In the genomic region with DNA sequence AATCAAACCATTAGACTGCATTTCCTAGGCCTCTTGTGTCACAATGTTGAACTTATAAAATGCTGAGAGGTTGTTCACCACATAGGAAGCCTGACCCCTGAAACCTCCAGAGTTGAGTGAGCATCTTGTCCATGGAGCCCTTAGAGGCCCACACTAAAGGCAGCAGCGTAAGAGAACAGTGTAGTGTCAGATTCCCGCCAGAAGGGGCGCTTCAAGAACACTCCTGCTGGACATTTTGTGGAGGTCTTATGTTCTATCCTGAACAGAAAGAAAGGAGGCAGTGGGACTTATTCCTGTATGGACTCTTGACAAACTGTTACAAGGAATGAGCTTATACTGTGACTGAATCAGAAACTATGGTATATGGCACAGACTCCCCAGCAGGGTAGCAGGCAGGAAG, we compare ENCODE assay signal across 7 mouse cellular contexts. TPM values are rescaled to one million over a fixed set of nuclear protein-coding genes. Genes with fewer than 3 reads are reported as not detected.
DNase-seq lines count a peak whose midpoint lies in the region; ATAC-seq and TF ChIP-seq lines count a peak whose summit lies in the region.

No protein-coding gene starts in this region.

- no peaks in the 10 kb centered on the region for H3K27me3 ChIP-seq in kidney, embryonic 16.5 days (ENCODE audit: insufficient read depth, low read length)
- H3K27me3 ChIP-seq in ES-Bruce4 (ENCODE audit: control insufficient read depth, insufficient read depth, low read length, poor library complexity, severe bottlenecking) = no peaks in the 10 kb centered on the region
- no peaks in the 10 kb centered on the region for H3K27me3 ChIP-seq in neural tube, embryonic 11.5 days (ENCODE audit: control insufficient read depth, insufficient read depth, low read length)

- no peak overlapping the region for H3K4me2 ChIP-seq in kidney, embryonic 16.5 days (replicated peaks; ENCODE audit: low read depth, low read length)
- no peak overlapping the region for H3K4me2 ChIP-seq in neural tube, embryonic 11.5 days (ENCODE audit: low read depth)

- no peak overlapping the region for H3K4me3 ChIP-seq in kidney, embryonic 16.5 days (ENCODE audit: low read length)
- no peak overlapping the region for H3K4me3 ChIP-seq in ES-Bruce4 (ENCODE audit: low read depth, low read length)
- no peak overlapping the region for H3K4me3 ChIP-seq in neural tube, embryonic 11.5 days (ENCODE audit: low read depth, low read length)

- H3K4me1 ChIP-seq in kidney, embryonic 16.5 days (ENCODE audit: insufficient read depth, low read length) = no peaks in the 10 kb centered on the region
- no peaks in the 10 kb centered on the region for H3K4me1 ChIP-seq in ES-Bruce4 (ENCODE audit: control insufficient read depth, insufficient read depth, low read length)
- H3K4me1 ChIP-seq in neural tube, embryonic 11.5 days (ENCODE audit: control insufficient read depth, insufficient read depth, low read length) = no peaks in the 10 kb centered on the region

- TF ChIP-seq EP300 in ES-Bruce4 (IDR thresholded peaks at IDR 0.05; ENCODE audit: insufficient read depth, low read depth, low read length) = no peak

- WGBS in kidney, embryonic 16.5 days = 46% methylated on average over 3 of the region's 3 CpGs
- WGBS in neural tube, embryonic 11.5 days = 42% methylated on average over 3 of the region's 3 CpGs

- no peaks in the 10 kb centered on the region for H3K9me3 ChIP-seq in kidney, embryonic 16.5 days (ENCODE audit: low read length)
- H3K9me3 ChIP-seq in ES-Bruce4 (replicated peaks; ENCODE audit: control insufficient read depth, insufficient read depth, low read length, poor library complexity, severe bottlenecking) = no peaks in the 10 kb centered on the region
- H3K9me3 ChIP-seq in neural tube, embryonic 11.5 days (ENCODE audit: control insufficient read depth, low read length) = no peaks in the 10 kb centered on the region

- peak; percentile 38 for DNase-seq in kidney, adult 11 months
- DNase-seq in WW6 (ENCODE audit: low read depth, low spot score) = peak; percentile 61
- peak; percentile 69 for DNase-seq in heart, postnatal 4 days
- peak; percentile 53 for DNase-seq in neural tube, embryonic 11.5 days (ENCODE audit: low spot score)
- DNase-seq in right cerebral cortex, postnatal 14 days = no peak

- peak; percentile 40 for TF ChIP-seq CTCF in ES-Bruce4 (IDR thresholded peaks at IDR 0.05; ENCODE audit: low read depth, low read length)

- peaks cover 25% of the 10 kb centered on the region for H3K36me3 ChIP-seq in kidney, embryonic 16.5 days (ENCODE audit: insufficient read depth, low read length)
- H3K36me3 ChIP-seq in ES-Bruce4 (ENCODE audit: control insufficient read depth, insufficient read depth, low read length, poor library complexity, severe bottlenecking) = peaks cover 10% of the 10 kb centered on the region
- H3K36me3 ChIP-seq in neural tube, embryonic 11.5 days (ENCODE audit: control insufficient read depth, insufficient read depth, low read length) = peaks cover 6% of the 10 kb centered on the region

- H3K9ac ChIP-seq in kidney, embryonic 16.5 days (replicated peaks; ENCODE audit: low read length) = no peak overlapping the region
- H3K9ac ChIP-seq in ES-Bruce4 (ENCODE audit: low read depth, poor library complexity, severe bottlenecking) = no peak overlapping the region
- H3K9ac ChIP-seq in neural tube, embryonic 11.5 days (ENCODE audit: low read length) = no peak overlapping the region

- H3K27ac ChIP-seq in kidney, embryonic 16.5 days (ENCODE audit: low read length) = no peak overlapping the region
- H3K27ac ChIP-seq in ES-Bruce4 (ENCODE audit: insufficient read depth, low read length) = no peak overlapping the region
- H3K27ac ChIP-seq in neural tube, embryonic 11.5 days (ENCODE audit: low read depth, low read length) = no peak overlapping the region

- TF ChIP-seq POLR2A in ES-Bruce4 (IDR thresholded peaks at IDR 0.05; ENCODE audit: insufficient read depth, low read length) = no peak

- ATAC-seq in kidney, embryonic 16.5 days (ENCODE audit: low FRiP score, low TSS enrichment) = no peak
- ATAC-seq in neural tube, embryonic 11.5 days (ENCODE audit: insufficient read depth, low FRiP score, low TSS enrichment) = no peak

RNA-seq across cellular contexts. Expression of a gene that starts 10.0 kb away (rescaled TPM):
- polyA plus RNA-seq in kidney, embryonic 16.5 days (2015; fragmentation: Nextera tagmentation; extraction: Ambion mirVana) = 47.1 and 53.8 TPM in 2 replicates
- 18.7 and 20.8 TPM in 2 replicates for polyA plus RNA-seq in ES-Bruce4 (2011; ENCODE audit: insufficient read depth, insufficient read length, low read depth, missing spikeins)
- total RNA-seq in heart, postnatal 4 days (2021) = 10 to 100 TPM in 1 of 2 experiments, 1 to 10 TPM in 1; 9.8 to 12.0 TPM
- polyA plus RNA-seq in neural tube, embryonic 11.5 days (2014; fragmentation: Nextera tagmentation; extraction: Ambion mirVana) = 40.5 and 45.8 TPM in 2 replicates

RNA-seq across cellular contexts. Expression of a gene that starts 20.7 kb away (rescaled TPM):
- 62.5 and 65.0 TPM in 2 replicates for polyA plus RNA-seq in kidney, embryonic 16.5 days (2015; fragmentation: Nextera tagmentation; extraction: Ambion mirVana)
- 33.3 and 35.1 TPM in 2 replicates for polyA plus RNA-seq in ES-Bruce4 (2011; ENCODE audit: insufficient read depth, insufficient read length, low read depth, missing spikeins)
- 10 to 100 TPM; 16.0 to 16.8 TPM for total RNA-seq in heart, postnatal 4 days (2021)
- 70.1 and 76.7 TPM in 2 replicates for polyA plus RNA-seq in neural tube, embryonic 11.5 days (2014; fragmentation: Nextera tagmentation; extraction: Ambion mirVana)

RNA-seq across cellular contexts. Expression of a gene that starts 29.7 kb away (rescaled TPM):
- 164 and 181 TPM in 2 replicates for polyA plus RNA-seq in kidney, embryonic 16.5 days (2015; fragmentation: Nextera tagmentation; extraction: Ambion mirVana)
- 1.3 and 1.9 TPM in 2 replicates for polyA plus RNA-seq in ES-Bruce4 (2011; ENCODE audit: insufficient read depth, insufficient read length, low read depth, missing spikeins)
- 10 to 100 TPM; 70.7 to 78.0 TPM for total RNA-seq in heart, postnatal 4 days (2021)
- polyA plus RNA-seq in neural tube, embryonic 11.5 days (2014; fragmentation: Nextera tagmentation; extraction: Ambion mirVana) = 119 and 127 TPM in 2 replicates

Comparison
In these comparisons a context has a peak if more than half of its experiments do, and no peak if none do; other contexts are left out.
1. RNA of a gene that starts 29.7 kb away (polyA plus RNA-seq): 164 to 181 TPM in kidney, embryonic 16.5 days and 119 to 127 TPM in neural tube, embryonic 11.5 days; 1.3 to 1.9 TPM in ES-Bruce4; every median in the first group is over 10 times any median in the second.